Mouse (Mus musculus): ENCODE measurements around the gene Kcnk15. TPM values are rescaled to one million over a fixed set of nuclear protein-coding genes. Genes with fewer than 3 reads are reported as not detected.

Gene Kcnk15
- total RNA-seq, 4 experiments from 2014 or later = not detected

GRCm38 (mm10) chr2:163875484-163875883, 22.0 kb downstream of the Kcnk15 start:
- DNase-seq (ENCODE audit: low spot score in 2 of 2) = no peak

GRCm38 (mm10) chr2:163876830-163877498, 23.5 kb downstream of the Kcnk15 start:
- DNase-seq (ENCODE audit: low spot score in 2 of 2) = no peak

GRCm38 (mm10) chr2:163880891-163881290, 27.4 kb downstream of the Kcnk15 start:
- DNase-seq (ENCODE audit: low spot score in 2 of 2) = no peak

- no peak for DNase-seq (ENCODE audit: low spot score in 2 of 2)
Observed at GRCm38 (mm10) chr2:163882859-163883652, 29.6 kb downstream of the Kcnk15 start.

GRCm38 (mm10) chr2:163889411-163889810, 36.0 kb downstream of the Kcnk15 start:
- DNase-seq (ENCODE audit: low spot score in 2 of 2) = no peak

- no peak for DNase-seq (ENCODE audit: low spot score in 2 of 2)
Observed at GRCm38 (mm10) chr2:163890586-163890985, 37.1 kb downstream of the Kcnk15 start.

- DNase-seq (ENCODE audit: low spot score in 2 of 2) = no peak
Observed at GRCm38 (mm10) chr2:163891271-163891670, 37.8 kb downstream of the Kcnk15 start.

GRCm38 (mm10) chr2:163893446-163894370, 40.3 kb downstream of the Kcnk15 start:
- DNase-seq (ENCODE audit: low spot score in 2 of 2) = no peak

GRCm38 (mm10) chr2:163895156-163895555, 41.7 kb downstream of the Kcnk15 start:
- DNase-seq (ENCODE audit: low spot score in 2 of 2) = no peak

GRCm38 (mm10) chr2:163897026-163897425, 43.6 kb downstream of the Kcnk15 start:
- DNase-seq (ENCODE audit: low spot score in 2 of 2) = no peak

- DNase-seq (ENCODE audit: low spot score in 2 of 2) = no peak
Observed at GRCm38 (mm10) chr2:163897988-163898535, 44.6 kb downstream of the Kcnk15 start.

GRCm38 (mm10) chr2:163899910-163900411, 46.5 kb downstream of the Kcnk15 start:
- DNase-seq (ENCODE audit: low spot score in 2 of 2) = no peak

- no peak for DNase-seq (ENCODE audit: low spot score in 2 of 2)
Observed at GRCm38 (mm10) chr2:163901043-163901442, 47.6 kb downstream of the Kcnk15 start.

GRCm38 (mm10) chr2:163902448-163902847, 49.0 kb downstream of the Kcnk15 start:
- DNase-seq (ENCODE audit: low spot score in 2 of 2) = no peak

GRCm38 (mm10) chr2:163903461-163903860, 50.0 kb downstream of the Kcnk15 start:
- DNase-seq (ENCODE audit: low spot score in 2 of 2) = no peak

GRCm38 (mm10) chr2:163904323-163904722, 50.9 kb downstream of the Kcnk15 start:
- DNase-seq (ENCODE audit: low spot score in 2 of 2) = no peak

- no peak for DNase-seq (ENCODE audit: low spot score in 2 of 2)
Observed at GRCm38 (mm10) chr2:163907131-163907530, 53.7 kb downstream of the Kcnk15 start.
